Mouse (Mus musculus) gastrocnemius, adult 18-20 months (tissue): ENCODE measurements around the gene Fgf7. TPM values are rescaled to one million over a fixed set of nuclear protein-coding genes. Genes with fewer than 3 reads are reported as not detected.

ENCODE experiments used
- DNase-seq: peaks from one replicate; pipeline ENCODE4 v3.0.0; 2021; ENCODE audit warnings: low spot score
- total RNA-seq, 2 experiments: library from RNA; stranded (reverse); gene quantifications; 2 replicates each; pipeline ENCODE4 v1.2.3; 2021

Fgf7 gene
- total RNA-seq, 2 experiments from 2014 or later: 2.0 to 5.3 TPM

DNA sequence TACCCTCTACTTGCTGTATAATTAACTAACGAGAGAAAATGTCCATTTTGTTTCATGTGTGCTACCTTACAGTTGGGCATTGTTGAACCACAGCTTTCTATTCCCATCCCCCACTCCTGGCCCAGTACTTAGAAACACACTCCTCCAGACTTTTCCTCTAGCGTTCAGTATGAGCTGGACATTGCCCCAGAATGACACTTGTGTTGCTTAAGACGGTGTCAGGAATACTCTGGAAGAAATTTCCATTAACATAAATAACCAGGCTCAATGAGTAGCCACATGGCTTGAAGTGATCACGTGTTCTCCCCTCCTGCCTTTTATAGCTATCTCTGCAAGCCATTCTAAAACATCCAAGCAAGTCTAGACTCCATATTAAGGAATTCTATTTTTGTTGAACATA lies 26.1 kb downstream of the Fgf7 start:
- peak; percentile 38 for DNase-seq

DNA sequence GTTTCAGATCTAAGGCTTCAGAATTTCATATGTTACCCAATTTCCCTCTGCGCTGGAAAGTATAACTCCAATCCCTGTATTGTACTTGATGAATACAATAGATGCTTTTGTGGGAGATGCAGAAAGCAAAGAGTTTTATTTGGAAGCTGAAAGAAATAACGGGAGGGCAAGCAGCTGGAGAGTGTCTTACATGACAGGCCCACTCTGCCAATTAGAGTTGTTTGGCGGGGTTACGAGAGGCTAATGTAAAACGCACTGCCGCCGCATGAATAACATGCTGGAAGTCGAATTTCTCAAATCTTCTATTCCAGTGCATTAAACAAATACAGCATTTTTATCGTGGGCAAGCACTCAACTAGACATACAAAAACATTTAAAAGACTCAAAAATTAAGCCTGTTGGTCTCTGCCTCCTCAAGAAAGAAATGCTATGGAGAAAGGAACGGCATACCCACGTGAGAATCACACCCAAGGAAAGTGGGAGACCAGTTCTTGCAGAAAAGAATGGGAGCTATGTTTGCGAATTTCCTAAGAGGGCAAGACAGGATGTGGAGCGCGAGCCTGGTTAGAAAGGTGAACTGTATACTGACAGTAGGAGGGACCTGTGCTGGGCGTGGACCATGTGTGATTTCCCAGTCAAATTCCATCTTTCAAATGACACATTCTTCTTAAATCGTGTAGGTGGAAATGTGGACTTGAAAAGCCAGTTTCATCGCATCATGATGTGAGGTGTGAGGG lies 26.7 kb downstream of the Fgf7 start:
- no peak for DNase-seq

DNA sequence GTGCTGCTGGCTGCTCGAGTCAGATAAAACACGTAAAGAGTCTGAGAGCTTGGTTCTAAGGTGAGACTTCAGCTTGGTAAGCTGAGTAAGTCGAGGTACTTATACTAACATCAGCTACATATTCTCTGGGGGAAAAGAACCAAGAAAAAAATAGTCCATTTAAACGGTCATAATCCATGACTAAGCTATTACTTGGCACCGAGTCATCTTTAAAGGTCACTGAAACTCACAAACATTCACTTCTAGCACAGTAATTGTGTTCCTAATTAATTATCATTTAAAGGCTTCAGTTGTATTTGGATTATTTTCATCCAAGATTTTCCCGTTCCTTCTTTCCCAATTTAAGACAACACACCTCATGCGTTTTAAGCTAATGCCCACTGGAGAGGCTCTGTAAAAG lies 28.4 kb downstream of the Fgf7 start:
- no peak for DNase-seq

DNA sequence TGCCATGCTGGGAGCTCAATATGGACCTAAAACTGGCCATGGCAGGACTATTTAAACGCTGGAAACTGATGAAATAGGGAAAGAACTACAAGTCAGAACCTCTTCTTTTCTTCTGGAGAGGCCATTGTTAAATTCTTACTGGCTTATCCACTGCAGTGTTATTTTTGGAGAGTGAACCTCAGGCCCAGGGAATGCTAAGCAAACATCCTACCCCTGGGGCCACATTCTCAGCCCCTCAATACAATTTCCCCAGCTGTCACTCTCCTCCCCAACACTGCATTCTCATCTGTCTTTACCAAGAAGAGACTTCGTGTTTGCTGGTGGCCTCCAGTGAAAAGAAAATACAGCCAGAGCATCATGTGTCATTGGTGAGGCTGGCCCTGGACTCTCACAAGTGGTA lies 30.4 kb downstream of the Fgf7 start:
- no peak for DNase-seq

DNA sequence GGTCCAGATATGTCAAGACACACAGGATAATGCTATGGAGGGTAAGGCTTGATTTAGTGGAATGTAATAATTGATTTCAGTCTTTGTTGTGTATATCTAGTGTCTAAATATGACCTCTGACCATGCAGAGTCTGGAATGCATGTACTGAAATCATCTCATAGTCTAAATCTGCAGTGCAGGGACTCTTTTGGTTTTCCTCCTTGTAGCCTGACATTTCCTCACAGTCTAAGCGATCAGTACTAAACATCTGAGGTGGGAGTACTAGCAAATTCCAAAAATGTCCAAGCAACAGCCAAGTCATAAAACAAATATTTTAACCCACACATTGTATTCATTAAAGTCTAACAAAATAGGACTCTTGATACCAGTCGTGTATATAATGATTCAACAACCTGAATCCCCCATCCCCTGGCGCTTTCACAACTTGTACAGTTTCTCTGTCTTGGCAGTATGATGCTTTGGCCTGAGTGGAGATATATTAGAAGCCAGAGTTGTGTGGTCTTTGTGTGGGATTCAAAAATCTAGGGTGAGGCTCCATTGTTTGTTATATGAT lies 30.9 kb downstream of the Fgf7 start:
- no peak for DNase-seq

DNA sequence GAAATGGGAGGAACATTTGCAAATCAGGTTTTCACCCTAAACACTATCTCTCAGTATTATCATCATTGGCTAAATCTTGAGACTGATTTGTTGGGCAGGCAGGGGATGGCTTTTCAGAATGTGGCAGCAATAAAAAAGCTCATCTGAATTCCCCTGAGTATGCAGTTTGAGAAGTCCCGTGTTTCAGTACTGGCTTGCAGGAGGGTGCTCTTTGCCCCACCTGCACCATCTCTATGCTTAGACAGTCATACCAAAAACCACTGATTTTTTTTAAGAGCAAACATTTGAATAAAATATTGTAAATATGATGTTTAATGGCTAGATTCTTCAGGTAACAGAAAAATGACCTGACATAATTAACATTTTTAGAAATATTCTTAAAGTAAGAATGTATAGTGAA lies 35.3 kb downstream of the Fgf7 start:
- no peak for DNase-seq

DNA sequence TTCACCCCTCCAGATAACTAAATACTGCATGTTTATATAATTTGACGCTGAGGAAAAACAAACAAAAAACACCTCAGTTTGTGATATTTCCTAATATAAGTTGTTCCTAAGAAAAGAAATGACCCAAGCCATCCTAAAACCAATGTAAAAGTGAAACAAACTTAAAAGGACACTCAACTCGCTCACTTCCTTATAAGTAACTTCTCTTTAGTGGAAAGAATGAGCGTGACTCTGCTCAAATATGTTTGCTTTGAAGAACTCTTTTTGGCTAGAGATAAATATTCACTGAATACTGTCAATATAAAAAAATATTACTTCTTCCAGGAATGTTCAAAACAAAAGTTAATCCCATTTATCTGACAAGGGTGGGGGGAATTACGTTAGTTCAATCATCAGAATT lies 39.3 kb downstream of the Fgf7 start:
- DNase-seq: no peak

DNA sequence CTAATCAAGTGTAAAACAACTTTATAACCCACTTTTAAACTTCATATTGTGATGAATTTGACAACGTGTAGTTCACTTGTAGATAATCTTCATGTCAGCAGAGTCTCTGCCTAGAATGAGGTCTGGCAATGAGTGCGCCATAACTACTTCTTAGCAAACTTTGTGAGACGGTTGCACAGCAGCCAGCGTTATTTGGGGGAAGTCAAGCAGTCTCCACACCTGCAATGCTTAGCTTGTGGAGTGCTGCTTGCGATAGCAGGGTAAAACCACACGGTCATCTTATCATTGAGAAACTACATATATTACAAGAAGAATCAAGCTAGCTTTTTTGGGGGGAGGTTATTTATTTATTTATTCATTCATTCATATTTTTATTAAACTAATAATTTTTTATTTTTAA lies 42.0 kb downstream of the Fgf7 start:
- no peak for DNase-seq

DNA sequence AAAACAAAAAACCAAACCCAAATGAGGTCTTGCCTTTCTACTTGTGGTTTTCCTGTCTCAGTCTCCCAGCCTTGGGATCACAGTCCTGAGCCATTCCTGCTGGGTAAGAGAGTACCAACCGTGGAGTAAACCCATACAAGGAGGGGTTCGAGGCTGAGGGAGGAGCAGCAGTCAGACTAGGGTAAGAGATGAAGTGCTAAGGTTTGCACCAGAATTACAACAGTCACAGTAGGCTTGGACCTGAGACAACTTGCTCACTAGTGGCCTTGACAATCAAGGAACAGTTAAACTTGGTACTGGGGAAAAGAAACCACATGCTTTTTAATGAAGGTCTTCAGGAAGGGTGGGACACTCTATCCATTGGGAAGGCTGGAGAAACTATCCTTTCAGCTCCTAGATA lies 44.6 kb downstream of the Fgf7 start:
- DNase-seq: no peak

DNA sequence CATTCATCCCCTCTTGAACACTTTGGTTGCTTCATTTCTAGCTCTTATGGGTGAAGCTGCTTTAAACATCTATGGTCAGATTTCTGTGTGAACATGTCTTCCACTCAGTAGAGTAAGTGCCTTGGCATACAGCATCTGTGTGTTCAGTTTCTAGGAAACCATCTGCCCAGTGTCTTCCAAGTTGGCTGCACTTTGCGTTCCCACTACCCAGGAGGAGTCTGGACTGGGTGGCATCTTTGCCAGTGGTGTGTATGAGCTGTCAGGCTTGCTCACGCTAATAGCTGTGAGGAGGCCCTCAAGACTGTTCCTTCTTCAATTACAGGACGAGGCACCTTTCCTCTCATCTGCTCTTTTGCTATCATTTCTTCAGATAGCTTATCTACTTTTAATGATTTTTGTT lies 49.9 kb downstream of the Fgf7 start:
- DNase-seq: peak; percentile 63

DNA sequence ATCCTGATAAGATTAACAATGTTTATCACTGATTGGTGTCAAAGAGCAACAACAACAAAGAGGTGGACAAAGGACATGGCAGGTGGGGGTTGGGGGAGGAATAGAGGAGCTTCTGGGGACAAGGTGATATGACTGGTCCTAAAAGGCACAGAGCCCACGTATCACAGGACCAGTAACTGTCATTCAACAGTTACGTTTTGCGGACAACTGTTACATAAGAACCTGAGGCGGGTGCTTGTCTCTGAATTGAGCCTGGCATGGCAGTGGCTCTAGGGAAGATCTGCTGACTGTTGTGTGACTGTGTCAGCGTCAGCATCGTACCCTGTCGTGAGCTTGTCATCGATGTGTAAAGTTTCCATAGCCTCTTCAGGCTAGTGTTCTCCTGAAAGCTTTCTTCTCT lies 51.7 kb downstream of the Fgf7 start:
- DNase-seq: no peak

DNA sequence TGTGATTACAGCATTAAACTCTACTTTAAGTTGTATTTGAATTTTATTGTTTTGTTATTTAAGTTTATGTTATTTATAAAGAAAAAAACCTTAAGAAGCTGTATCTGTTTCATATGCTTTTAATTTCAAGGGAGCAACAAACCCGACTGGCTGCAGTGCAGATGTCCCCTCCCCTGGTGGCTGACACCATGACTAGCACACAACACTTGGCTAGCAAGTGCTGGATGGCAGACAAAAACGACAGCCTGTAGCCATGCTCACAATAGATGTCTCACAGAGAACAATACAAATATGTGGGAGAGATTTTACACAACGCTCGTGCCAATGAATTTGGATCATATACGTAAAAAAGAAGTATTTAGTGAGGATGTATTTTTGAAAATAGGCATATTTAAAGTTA lies 56.0 kb downstream of the Fgf7 start:
- DNase-seq: no peak

DNA sequence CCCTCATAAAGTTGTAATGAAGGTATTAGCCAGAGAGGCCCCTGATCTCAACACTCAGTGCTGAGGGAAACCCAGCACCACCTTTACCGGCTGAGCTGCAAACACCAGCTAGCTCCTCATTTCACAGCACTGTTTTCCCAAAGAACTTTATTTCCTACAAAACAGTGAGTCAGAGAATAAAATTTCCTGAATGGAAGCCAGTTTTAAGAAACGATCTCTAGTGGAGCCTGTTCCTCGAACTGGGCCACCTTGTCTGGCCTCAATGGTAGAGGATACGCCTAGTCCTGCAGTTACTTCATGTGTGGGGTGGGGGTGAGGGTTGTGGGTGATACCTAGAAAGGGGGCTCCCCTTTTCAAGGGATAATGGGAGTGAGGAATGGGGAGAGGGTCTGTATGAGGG lies 60.2 kb downstream of the Fgf7 start:
- DNase-seq: no peak

Other genes starting within 250 kb of the Fgf7 start
- 1 to 10 TPM; 3.1 to 3.2 TPM for gene Galk2, start 175.5 kb upstream of the Fgf7 start, total RNA-seq
- 100 to 1,000 TPM; 104 to 105 TPM for gene Cops2, start 175.5 kb upstream of the Fgf7 start, total RNA-seq
- gene Fam227b, start 117.3 kb downstream of the Fgf7 start, total RNA-seq: under 1 TPM in 1 of 2 experiments, not detected in 1; 0.19 TPM
- gene Dtwd1, start 117.5 kb downstream of the Fgf7 start, total RNA-seq: 1 to 10 TPM; 4.0 to 4.1 TPM
- not detected for gene Gm17555, start 180.4 kb downstream of the Fgf7 start, total RNA-seq